Mouse (Mus musculus): ENCODE results near the gene Prkce. TPM values are rescaled to one million over a fixed set of nuclear protein-coding genes. Genes with fewer than 3 reads are reported as not detected.

Prkce gene
- polyA plus RNA-seq, 1 experiment from 2014 or later, result 5.2 TPM

GRCm38 (mm10) chr17:86615592-86616291 is 448.2 kb downstream of the Prkce start:
- Histone ChIP-seq H3K4me3 (ENCODE audit: low read depth, low read length) (no peak overlapping the region), H3K27me3 (replicated peaks; ENCODE audit: control insufficient read depth, insufficient read depth, low read length) (no peaks in the 10 kb centered on the region), H3K27ac (ENCODE audit: low read depth, low read length) (no peak overlapping the region), H3K4me2 (replicated peaks; ENCODE audit: low read depth) (no peak overlapping the region), H3K4me1 (replicated peaks; ENCODE audit: control insufficient read depth, insufficient read depth, low read length) (no peaks in the 10 kb centered on the region), H3K9ac (ENCODE audit: low read depth, low read length) (no peak overlapping the region), H3K9me3 (ENCODE audit: control insufficient read depth) (no peaks in the 10 kb centered on the region), H3K36me3 (ENCODE audit: control insufficient read depth, insufficient read depth) (no peaks in the 10 kb centered on the region)
- 43% methylated on average over 13 of the region's 13 CpGs for WGBS
- TF ChIP-seq CTCF (IDR thresholded peaks at IDR 0.05; ENCODE audit: low read depth), result no peak
- no peak for ATAC-seq

DNA sequence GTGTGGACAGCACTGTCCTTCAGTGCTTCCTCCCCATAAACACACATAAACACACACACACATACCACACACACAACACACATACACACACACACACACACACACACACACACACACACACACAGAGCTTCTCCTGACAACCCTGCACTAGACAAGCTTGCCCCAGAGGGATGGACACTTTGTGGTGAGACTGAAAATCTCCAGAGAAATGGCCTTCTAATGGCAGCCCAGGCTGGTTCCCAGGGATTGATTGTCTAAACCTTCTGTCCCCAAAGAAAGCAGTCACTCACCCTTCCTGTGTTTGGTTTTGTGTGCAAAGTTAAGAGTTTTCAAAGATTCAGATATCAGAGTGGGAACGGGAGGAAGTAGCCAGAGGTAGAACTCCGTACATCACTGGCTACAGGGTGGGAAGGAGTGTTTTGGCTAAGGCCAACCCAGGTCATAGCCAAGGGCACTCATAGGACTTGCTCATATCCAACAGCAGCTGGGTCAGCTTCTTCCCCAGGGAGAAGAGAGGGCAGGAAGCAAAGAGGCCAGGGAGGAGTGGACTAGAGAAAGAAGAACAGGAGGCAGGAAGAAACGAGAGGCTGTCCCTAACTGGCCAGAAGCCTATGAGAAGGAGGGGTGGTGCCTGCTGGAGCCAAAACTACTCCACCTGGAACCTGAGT is 450.1 kb downstream of the Prkce start:
- ATAC-seq, result no peak
- H3K27ac ChIP-seq (ENCODE audit: low read depth, low read length), result no peak overlapping the region

GRCm38 (mm10) chr17:86618431-86618861 is 450.9 kb downstream of the Prkce start:
- Histone ChIP-seq H3K4me1 (replicated peaks; ENCODE audit: control insufficient read depth, insufficient read depth, low read length) (no peaks in the 10 kb centered on the region), H3K27me3 (replicated peaks; ENCODE audit: control insufficient read depth, insufficient read depth, low read length) (no peaks in the 10 kb centered on the region), H3K9ac (ENCODE audit: low read depth, low read length) (no peak overlapping the region), H3K9me3 (ENCODE audit: control insufficient read depth) (no peaks in the 10 kb centered on the region), H3K4me3 (ENCODE audit: low read depth, low read length) (no peak overlapping the region), H3K27ac (ENCODE audit: low read depth, low read length) (no peak overlapping the region), H3K36me3 (ENCODE audit: control insufficient read depth, insufficient read depth) (0 out of 2 replicates have a peak, but pooled peaks cover 3% of the 10 kb centered on the region), H3K4me2 (replicated peaks; ENCODE audit: low read depth) (no peak overlapping the region)
- no peak for TF ChIP-seq CTCF (IDR thresholded peaks at IDR 0.05; ENCODE audit: low read depth)
- 53% methylated on average over 4 of the region's 4 CpGs for WGBS
- no peak; the same call in 1 of the 2 replicates for ATAC-seq

More for the DNA sequence above, 450.1 kb downstream of the Prkce start:
- Histone ChIP-seq H3K4me2 (replicated peaks; ENCODE audit: low read depth) (no peak overlapping the region), H3K36me3 (ENCODE audit: control insufficient read depth, insufficient read depth) (0 out of 2 replicates have a peak, but pooled peaks cover 3% of the 10 kb centered on the region), H3K9ac (ENCODE audit: low read depth, low read length) (no peak overlapping the region), H3K27me3 (replicated peaks; ENCODE audit: control insufficient read depth, insufficient read depth, low read length) (no peaks in the 10 kb centered on the region), H3K9me3 (ENCODE audit: control insufficient read depth) (no peaks in the 10 kb centered on the region), H3K4me3 (ENCODE audit: low read depth, low read length) (no peak overlapping the region), H3K4me1 (replicated peaks; ENCODE audit: control insufficient read depth, insufficient read depth, low read length) (no peaks in the 10 kb centered on the region)
- TF ChIP-seq CTCF (IDR thresholded peaks at IDR 0.05; ENCODE audit: low read depth), result no peak
- 52% methylated on average over 3 of the region's 3 CpGs for WGBS

- Histone ChIP-seq H3K4me3 (ENCODE audit: low read depth, low read length) (no peak overlapping the region), H3K36me3 (ENCODE audit: control insufficient read depth, insufficient read depth) (peaks cover 3% of the 10 kb centered on the region; the same call in 1 of the 2 replicates), H3K4me1 (replicated peaks; ENCODE audit: control insufficient read depth, insufficient read depth, low read length) (no peaks in the 10 kb centered on the region), H3K9ac (ENCODE audit: low read depth, low read length) (no peak overlapping the region), H3K27ac (ENCODE audit: low read depth, low read length) (no peak overlapping the region), H3K4me2 (replicated peaks; ENCODE audit: low read depth) (no peak overlapping the region), H3K9me3 (ENCODE audit: control insufficient read depth) (no peaks in the 10 kb centered on the region), H3K27me3 (replicated peaks; ENCODE audit: control insufficient read depth, insufficient read depth, low read length) (no peaks in the 10 kb centered on the region)
- 93% methylated on average over 3 of the region's 3 CpGs for WGBS
- TF ChIP-seq CTCF (IDR thresholded peaks at IDR 0.05; ENCODE audit: low read depth), result no peak
- ATAC-seq, result no peak
Observed at GRCm38 (mm10) chr17:86622862-86623261, 455.3 kb downstream of the Prkce start.

DNA sequence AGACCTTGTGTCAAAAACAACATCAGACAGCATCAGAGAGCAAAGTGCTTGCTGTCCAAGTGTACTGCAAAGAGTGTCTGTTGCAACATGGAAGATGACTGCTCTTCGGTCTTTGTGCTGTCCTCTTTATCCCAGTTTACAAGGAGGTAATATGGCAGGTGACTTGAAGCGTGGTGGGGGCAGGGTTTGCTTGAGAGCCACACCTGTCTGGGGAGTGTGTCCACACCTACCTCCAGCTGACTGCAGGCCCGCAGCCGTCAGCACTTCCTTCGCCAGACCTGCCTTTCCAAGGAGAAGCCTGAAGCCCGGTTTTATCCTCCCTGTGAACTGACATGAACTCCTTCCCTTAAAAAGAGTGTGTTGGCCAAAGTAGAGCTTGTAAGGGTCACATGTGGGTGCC is 458.9 kb downstream of the Prkce start:
- WGBS, result 50% methylated on average over 6 of the region's 6 CpGs
- H3K4me1 ChIP-seq (replicated peaks; ENCODE audit: control insufficient read depth, insufficient read depth, low read length), result no peaks in the 10 kb centered on the region
- no peak overlapping the region for H3K9ac ChIP-seq (ENCODE audit: low read depth, low read length)
- no peak overlapping the region for H3K4me2 ChIP-seq (replicated peaks; ENCODE audit: low read depth)
- peak; percentile 94 for ATAC-seq
- H3K36me3 ChIP-seq (ENCODE audit: control insufficient read depth, insufficient read depth), result peaks cover 12% of the 10 kb centered on the region
- peak overlapping the region; percentile 35; the same call in 1 of the 2 replicates for H3K27ac ChIP-seq (ENCODE audit: low read depth, low read length)
- H3K27me3 ChIP-seq (replicated peaks; ENCODE audit: control insufficient read depth, insufficient read depth, low read length), result no peaks in the 10 kb centered on the region
- no peak overlapping the region for H3K4me3 ChIP-seq (ENCODE audit: low read depth, low read length)
- TF ChIP-seq CTCF (IDR thresholded peaks at IDR 0.05; ENCODE audit: low read depth), result no peak
- no peaks in the 10 kb centered on the region for H3K9me3 ChIP-seq (ENCODE audit: control insufficient read depth)

DNA sequence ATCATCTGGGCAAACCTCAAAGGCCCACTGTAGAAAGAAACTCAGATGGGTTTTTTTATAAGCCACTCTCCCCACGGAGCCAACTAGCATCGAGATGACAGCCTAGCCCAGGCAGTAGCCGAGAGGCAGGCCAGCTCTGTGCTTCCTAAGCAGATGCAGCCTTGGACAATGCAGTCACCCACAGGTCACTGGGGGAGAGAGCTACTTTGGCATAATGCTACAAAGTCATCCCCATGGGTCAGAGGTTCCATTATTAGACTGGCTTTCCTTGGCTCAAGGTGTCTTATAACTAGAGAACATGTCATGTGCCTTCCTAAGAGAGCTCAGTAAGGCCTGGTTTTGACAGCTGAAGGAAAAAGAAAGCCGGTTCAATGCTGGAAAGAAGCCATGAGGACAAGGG is 465.5 kb downstream of the Prkce start:
- Histone ChIP-seq H3K27me3 (replicated peaks; ENCODE audit: control insufficient read depth, insufficient read depth, low read length) (no peaks in the 10 kb centered on the region), H3K4me3 (ENCODE audit: low read depth, low read length) (no peak overlapping the region), H3K9me3 (ENCODE audit: control insufficient read depth) (no peaks in the 10 kb centered on the region), H3K36me3 (ENCODE audit: control insufficient read depth, insufficient read depth) (peaks cover 13% of the 10 kb centered on the region), H3K9ac (ENCODE audit: low read depth, low read length) (no peak overlapping the region), H3K27ac (ENCODE audit: low read depth, low read length) (no peak overlapping the region), H3K4me2 (replicated peaks; ENCODE audit: low read depth) (no peak overlapping the region), H3K4me1 (replicated peaks; ENCODE audit: control insufficient read depth, insufficient read depth, low read length) (no peaks in the 10 kb centered on the region)
- TF ChIP-seq CTCF (IDR thresholded peaks at IDR 0.05; ENCODE audit: low read depth), result no peak
- WGBS, result 77% methylated on average over 4 of the region's 4 CpGs
- no peak for ATAC-seq
